Mouse (Mus musculus): ENCODE results near the gene Cyp26a1. TPM values are rescaled to one million over a fixed set of nuclear protein-coding genes. Genes with fewer than 3 reads are reported as not detected.

The Cyp26a1 gene
- polyA plus RNA-seq (2016; fragmentation: Nextera tagmentation; extraction: Ambion mirVana), result 8.3 and 9.8 TPM in 2 replicates

DNA sequence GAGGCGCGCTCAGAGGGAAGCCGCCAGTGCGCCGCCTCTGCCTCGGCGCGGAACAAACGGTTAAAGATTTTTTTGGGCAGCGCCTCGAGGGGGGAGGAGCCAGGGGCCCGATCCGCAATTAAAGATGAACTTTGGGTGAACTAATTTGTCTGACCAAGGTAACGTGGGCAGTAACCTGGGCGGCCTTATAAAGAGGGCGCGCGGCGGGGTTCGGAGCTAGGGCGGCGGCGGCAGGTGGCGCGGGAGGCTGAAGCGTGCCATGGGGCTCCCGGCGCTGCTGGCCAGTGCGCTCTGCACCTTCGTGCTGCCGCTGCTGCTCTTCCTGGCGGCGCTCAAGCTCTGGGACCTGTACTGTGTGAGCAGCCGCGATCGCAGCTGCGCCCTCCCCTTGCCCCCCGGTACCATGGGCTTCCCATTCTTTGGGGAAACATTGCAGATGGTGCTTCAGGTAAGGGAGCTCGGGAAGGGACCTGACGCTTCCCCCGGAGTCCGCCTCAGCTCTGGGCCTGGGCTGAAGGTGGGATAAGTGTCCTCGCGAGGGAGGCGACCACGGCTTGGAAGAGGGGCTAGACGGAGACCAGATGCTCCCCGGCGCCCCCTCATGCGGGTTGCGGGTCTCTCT, at the start of gene Cyp26a1:
Gene Cyp26a1, plus strand, starts transcription at position 148 of the 622 bp plus-strand sequence.
- Histone ChIP-seq H3K4me1 (peaks cover 51% of the 10 kb centered on the region), H3K36me3 (replicated peaks) (no peaks in the 10 kb centered on the region), H3K27ac (no peak within 1 kb of the TSS; the same call in 1 of the 2 replicates), H3K9me3 (no peaks in the 10 kb centered on the region), H3K4me3 (peak within 1 kb of the TSS; percentile 47), H3K27me3 (ENCODE audit: poor library complexity, severe bottlenecking) (peaks cover 100% of the 10 kb centered on the region)
- under 1% methylated on average over 51 of the region's 51 CpGs for WGBS
- DNase-seq (ENCODE audit: extremely low spot score, low spot score), result peak; percentile 39

GRCm38 (mm10) chr19:37647994-37648393, 49.6 kb upstream of the Cyp26a1 start:
- Histone ChIP-seq H3K36me3 (replicated peaks) (no peaks in the 10 kb centered on the region), H3K27me3 (ENCODE audit: poor library complexity, severe bottlenecking) (peaks cover 36% of the 10 kb centered on the region), H3K9me3 (no peaks in the 10 kb centered on the region), H3K27ac (no peak overlapping the region), H3K4me3 (no peak overlapping the region), H3K4me1 (peaks cover 14% of the 10 kb centered on the region)
- DNase-seq (ENCODE audit: extremely low spot score, low spot score), result no peak
- WGBS, result 35% methylated on average over 2 of the region's 2 CpGs

- H3K4me3 ChIP-seq, result no peak overlapping the region
- H3K27me3 ChIP-seq (ENCODE audit: poor library complexity, severe bottlenecking), result peaks cover 58% of the 10 kb centered on the region
- no peaks in the 10 kb centered on the region for H3K36me3 ChIP-seq (replicated peaks)
- H3K4me1 ChIP-seq, result peaks cover 21% of the 10 kb centered on the region
- H3K9me3 ChIP-seq, result no peaks in the 10 kb centered on the region
- H3K27ac ChIP-seq, result no peak overlapping the region
- DNase-seq (ENCODE audit: extremely low spot score, low spot score), result no peak
- WGBS, result 81% methylated on average over 2 of the region's 2 CpGs
Measured at GRCm38 (mm10) chr19:37650526-37650925, 47.1 kb upstream of the Cyp26a1 start.

DNA sequence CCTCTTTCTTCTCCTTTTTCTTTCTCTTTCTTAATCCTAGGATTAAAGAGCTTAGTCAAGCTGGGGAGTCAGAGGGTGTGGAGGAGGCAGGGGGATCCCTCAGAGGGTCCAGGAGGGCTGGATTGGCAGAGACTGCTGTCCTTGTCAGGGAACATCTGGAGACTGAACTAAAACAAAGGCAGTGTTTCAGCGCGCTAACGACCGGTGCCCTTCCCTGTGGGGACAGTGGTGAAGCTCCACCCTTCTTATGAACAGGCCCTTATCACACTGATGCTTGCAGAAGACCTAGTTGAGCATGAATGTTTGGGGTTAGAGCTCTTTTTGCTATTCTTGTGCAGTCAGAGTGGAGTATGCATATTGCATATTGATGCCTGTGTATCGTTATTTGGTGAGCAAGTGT, 43.6 kb upstream of the Cyp26a1 start:
- Histone ChIP-seq H3K9me3 (no peaks in the 10 kb centered on the region), H3K27ac (no peak overlapping the region), H3K4me3 (no peak overlapping the region), H3K4me1 (peaks cover 47% of the 10 kb centered on the region), H3K36me3 (replicated peaks) (no peaks in the 10 kb centered on the region), H3K27me3 (ENCODE audit: poor library complexity, severe bottlenecking) (peaks cover 87% of the 10 kb centered on the region)
- DNase-seq (ENCODE audit: extremely low spot score, low spot score), result no peak
- 18% methylated on average over 5 of the region's 5 CpGs for WGBS

GRCm38 (mm10) chr19:37656441-37656840, 41.2 kb upstream of the Cyp26a1 start:
- Histone ChIP-seq H3K27ac (no peak overlapping the region), H3K4me3 (no peak overlapping the region), H3K9me3 (no peaks in the 10 kb centered on the region), H3K4me1 (peaks cover 47% of the 10 kb centered on the region), H3K27me3 (ENCODE audit: poor library complexity, severe bottlenecking) (peaks cover 75% of the 10 kb centered on the region), H3K36me3 (replicated peaks) (no peaks in the 10 kb centered on the region)
- WGBS, result 1% methylated on average over 9 of the region's 9 CpGs
- peak; percentile 28 for DNase-seq (ENCODE audit: extremely low spot score, low spot score)

DNA sequence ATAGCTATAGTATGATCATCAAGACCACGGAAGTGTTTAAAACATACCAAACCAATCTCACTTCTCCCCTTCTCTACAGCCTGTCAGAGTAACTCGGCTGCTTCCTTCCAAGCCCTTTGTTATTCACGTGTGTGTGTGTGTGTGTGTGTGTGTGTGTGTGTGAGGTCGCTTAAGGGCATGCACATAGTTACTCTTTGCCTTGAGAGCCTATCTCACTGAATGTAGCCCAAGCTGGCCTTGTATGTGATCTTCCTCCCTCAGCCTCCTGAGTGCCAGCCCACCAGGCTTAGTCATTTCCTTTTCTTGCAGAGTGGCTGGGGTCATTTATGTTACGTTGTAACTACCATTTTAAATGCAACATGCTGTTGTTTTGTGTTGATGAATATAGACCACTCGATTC, 32.3 kb upstream of the Cyp26a1 start:
- H3K4me1 ChIP-seq, result no peaks in the 10 kb centered on the region
- DNase-seq (ENCODE audit: extremely low spot score, low spot score), result no peak
- 73% methylated on average over 6 of the region's 6 CpGs for WGBS
- peaks cover 12% of the 10 kb centered on the region; the same call in 1 of the 2 replicates for H3K27me3 ChIP-seq (ENCODE audit: poor library complexity, severe bottlenecking)
- H3K36me3 ChIP-seq (replicated peaks), result no peaks in the 10 kb centered on the region
- H3K4me3 ChIP-seq, result no peak overlapping the region
- no peak overlapping the region for H3K27ac ChIP-seq
- H3K9me3 ChIP-seq, result no peaks in the 10 kb centered on the region

DNA sequence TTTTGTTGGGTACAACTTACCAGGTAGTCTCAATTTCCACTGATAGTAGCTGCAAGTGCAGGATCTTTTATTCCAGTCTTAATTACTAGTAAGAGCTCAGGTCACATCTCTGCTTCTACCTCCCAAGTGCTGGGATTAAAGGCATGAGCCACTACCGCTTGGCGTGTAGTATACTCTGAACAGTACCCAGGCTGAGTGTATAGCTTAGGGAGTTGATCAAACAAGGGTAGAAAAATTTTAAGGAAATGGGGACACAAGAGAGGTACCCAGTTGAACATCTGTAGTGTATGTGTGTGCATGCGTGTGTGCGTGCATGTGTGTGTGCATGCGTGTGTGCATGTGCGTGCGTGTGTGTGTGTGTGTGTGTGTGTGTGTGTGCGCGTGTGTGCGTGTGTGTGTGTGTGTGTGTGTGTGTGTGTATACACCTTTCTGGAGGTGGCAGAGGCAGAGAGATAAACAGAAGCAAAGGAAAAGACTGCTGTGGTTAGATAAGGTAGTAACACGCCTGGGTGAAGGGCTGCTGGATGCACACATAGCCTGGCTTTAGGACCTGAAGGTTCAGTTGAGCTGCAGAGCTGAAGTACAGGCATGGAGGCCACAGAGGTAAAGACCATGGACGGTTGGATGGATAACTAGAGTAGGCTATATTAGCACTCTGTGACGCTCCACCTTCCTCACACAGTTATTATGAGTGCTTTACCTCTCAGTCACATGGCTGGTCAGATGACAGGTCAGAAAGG, 29.6 kb upstream of the Cyp26a1 start:
- 89% methylated on average over 13 of the region's 13 CpGs for WGBS
- peaks cover 14% of the 10 kb centered on the region for H3K4me1 ChIP-seq
- DNase-seq (ENCODE audit: extremely low spot score, low spot score), result no peak
- no peaks in the 10 kb centered on the region for H3K9me3 ChIP-seq
- H3K27me3 ChIP-seq (ENCODE audit: poor library complexity, severe bottlenecking), result peaks cover 22% of the 10 kb centered on the region; the same call in 1 of the 2 replicates
- H3K27ac ChIP-seq, result no peak overlapping the region
- H3K36me3 ChIP-seq (replicated peaks), result no peaks in the 10 kb centered on the region
- no peak overlapping the region for H3K4me3 ChIP-seq

DNA sequence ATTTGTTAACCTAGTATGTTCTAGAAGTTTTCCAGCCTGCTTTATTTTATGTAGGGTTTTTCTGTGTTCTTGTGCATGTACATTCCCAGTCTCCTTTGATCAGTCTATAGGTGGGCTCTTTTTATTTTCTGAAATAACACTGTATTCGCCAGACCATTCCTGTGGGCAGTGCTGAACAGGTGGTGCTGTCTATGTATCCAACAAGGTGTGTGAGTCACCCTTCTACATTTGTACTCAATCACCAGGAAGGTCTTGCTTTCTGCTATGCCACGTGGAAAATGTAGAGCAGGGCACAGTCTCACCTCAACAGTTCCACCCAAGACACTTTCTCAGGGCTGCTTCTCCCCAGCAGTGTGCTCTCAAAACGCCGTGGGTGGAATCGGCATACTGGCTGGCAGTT, 28.9 kb upstream of the Cyp26a1 start:
- peaks cover 14% of the 10 kb centered on the region for H3K4me1 ChIP-seq
- H3K36me3 ChIP-seq (replicated peaks), result no peaks in the 10 kb centered on the region
- no peak overlapping the region for H3K4me3 ChIP-seq
- no peak overlapping the region for H3K27ac ChIP-seq
- WGBS, result 90% methylated on average over 5 of the region's 5 CpGs
- no peak for DNase-seq (ENCODE audit: extremely low spot score, low spot score)
- no peaks in the 10 kb centered on the region for H3K9me3 ChIP-seq
- peaks cover 22% of the 10 kb centered on the region; the same call in 1 of the 2 replicates for H3K27me3 ChIP-seq (ENCODE audit: poor library complexity, severe bottlenecking)

DNA sequence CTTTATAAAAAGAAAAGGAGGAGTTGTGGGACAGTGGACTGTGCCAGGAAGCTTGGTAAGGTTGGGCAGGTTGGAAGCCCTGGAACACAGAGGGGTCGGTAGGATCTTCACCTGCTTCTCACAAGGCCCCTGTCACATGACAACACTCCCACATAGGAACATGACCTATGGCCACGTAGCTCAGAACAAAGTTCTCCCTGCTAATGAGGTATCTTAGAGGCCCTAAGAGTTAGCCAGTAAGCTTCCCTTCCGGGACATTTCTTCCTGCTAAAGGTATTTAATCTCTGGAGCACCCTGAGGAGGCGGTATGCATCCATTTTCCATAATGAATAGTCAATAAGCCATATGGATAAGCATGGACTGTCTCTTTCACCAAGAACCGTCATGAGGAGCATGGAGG, 28.1 kb upstream of the Cyp26a1 start:
- Histone ChIP-seq H3K4me3 (no peak overlapping the region), H3K4me1 (peaks cover 14% of the 10 kb centered on the region), H3K27me3 (ENCODE audit: poor library complexity, severe bottlenecking) (peaks cover 27% of the 10 kb centered on the region), H3K36me3 (replicated peaks) (no peaks in the 10 kb centered on the region), H3K9me3 (no peaks in the 10 kb centered on the region), H3K27ac (no peak overlapping the region)
- 78% methylated on average over 5 of the region's 5 CpGs for WGBS
- DNase-seq (ENCODE audit: extremely low spot score, low spot score), result no peak

DNA sequence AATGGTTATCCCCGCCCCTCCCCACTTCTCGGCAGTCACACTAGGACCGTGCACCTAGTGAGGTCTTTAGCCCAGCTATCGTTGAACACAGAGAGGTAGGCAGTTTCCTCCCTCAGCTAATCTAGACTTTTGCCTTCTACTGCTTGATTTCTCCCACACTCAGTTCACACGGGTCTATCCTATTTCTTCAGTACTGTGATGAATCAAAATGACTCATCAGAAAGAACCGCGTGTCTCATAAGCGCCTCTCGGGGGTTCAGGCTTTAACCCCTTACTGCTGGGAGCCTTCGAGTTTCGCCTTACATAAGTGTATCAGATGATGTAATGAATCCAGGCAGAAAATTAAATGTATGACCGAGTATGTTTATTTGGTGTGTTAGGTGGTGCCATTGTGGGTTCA, 24.2 kb upstream of the Cyp26a1 start:
- WGBS, result 71% methylated on average over 12 of the region's 12 CpGs
- Histone ChIP-seq H3K4me1 (peaks cover 29% of the 10 kb centered on the region), H3K9me3 (no peaks in the 10 kb centered on the region), H3K27me3 (ENCODE audit: poor library complexity, severe bottlenecking) (peaks cover 53% of the 10 kb centered on the region), H3K27ac (no peak overlapping the region), H3K36me3 (replicated peaks) (no peaks in the 10 kb centered on the region), H3K4me3 (no peak overlapping the region)
- no peak for DNase-seq (ENCODE audit: extremely low spot score, low spot score)

DNA sequence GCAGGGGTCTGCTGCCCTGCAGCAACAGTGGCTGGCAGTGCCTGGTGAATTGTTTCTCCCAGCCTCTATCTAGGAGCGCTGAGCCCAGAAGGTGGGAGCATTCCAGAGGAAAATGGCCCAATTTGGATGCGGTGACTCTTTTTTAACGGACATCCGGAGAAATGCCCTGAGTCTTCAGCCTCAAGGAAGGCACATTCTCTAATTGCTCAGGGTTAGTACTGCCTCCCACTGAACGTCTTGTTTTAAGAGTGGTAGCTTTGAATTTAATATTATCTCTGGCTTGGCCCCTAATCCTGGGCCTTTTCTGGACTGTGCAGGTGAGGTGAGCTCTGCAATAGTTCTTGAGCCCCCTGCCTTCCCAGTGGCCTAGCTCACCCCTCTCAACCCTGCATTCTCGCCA, 12.3 kb upstream of the Cyp26a1 start, which contains the start of gene Cyp26c1:
Gene Cyp26c1, plus strand, starts transcription at position 301 of the 400 bp plus-strand sequence.
- DNase-seq (ENCODE audit: extremely low spot score, low spot score), result no peak
- H3K27me3 ChIP-seq (ENCODE audit: poor library complexity, severe bottlenecking), result peaks cover 97% of the 10 kb centered on the region
- H3K27ac ChIP-seq, result no peak within 1 kb of the TSS
- 4% methylated on average over 6 of the region's 6 CpGs for WGBS
- H3K36me3 ChIP-seq (replicated peaks), result no peaks in the 10 kb centered on the region
- peaks cover 36% of the 10 kb centered on the region for H3K4me1 ChIP-seq
- H3K4me3 ChIP-seq, result no peak within 1 kb of the TSS
- no peaks in the 10 kb centered on the region for H3K9me3 ChIP-seq

DNA sequence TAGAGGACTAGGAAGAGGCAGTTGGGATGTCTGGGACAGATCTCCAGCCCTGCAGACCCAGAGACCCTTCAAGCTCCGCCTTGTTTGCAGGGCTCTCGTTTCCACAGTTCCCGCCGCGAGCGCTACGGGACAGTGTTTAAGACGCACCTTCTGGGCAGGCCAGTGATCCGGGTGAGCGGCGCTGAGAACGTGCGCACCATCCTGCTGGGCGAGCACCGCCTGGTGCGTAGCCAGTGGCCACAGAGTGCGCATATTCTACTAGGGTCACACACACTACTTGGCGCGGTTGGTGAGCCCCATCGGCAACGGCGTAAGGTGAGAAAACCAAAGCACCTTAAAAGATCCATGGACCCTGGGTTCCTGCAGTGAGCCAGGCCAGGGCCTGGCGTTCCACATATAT, 11.3 kb upstream of the Cyp26a1 start:
- Histone ChIP-seq H3K27me3 (ENCODE audit: poor library complexity, severe bottlenecking) (peaks cover 100% of the 10 kb centered on the region), H3K27ac (no peak overlapping the region), H3K4me1 (peaks cover 44% of the 10 kb centered on the region), H3K36me3 (replicated peaks) (no peaks in the 10 kb centered on the region), H3K4me3 (no peak overlapping the region), H3K9me3 (no peaks in the 10 kb centered on the region)
- no peak for DNase-seq (ENCODE audit: extremely low spot score, low spot score)
- WGBS, result 2% methylated on average over 23 of the region's 23 CpGs
